ENCODE assay signal across 9 mouse cellular contexts in genomic region chr7:143823266-143823605, GRCm38 (mm10). TPM values are rescaled to one million over a fixed set of nuclear protein-coding genes. Genes with fewer than 3 reads are reported as not detected.
DNase-seq lines count a peak whose midpoint lies in the region; ATAC-seq and TF ChIP-seq lines count a peak whose summit lies in the region.
"Had no signal": no experiment of that assay in that cellular context is flagged by ENCODE, and none has a peak within 500 bp of the region (broad histone marks: within the 10 kb centered on the region; RNA-seq: fewer than 3 reads in every experiment).

No protein-coding gene starts in this region.

- H3K4me1 ChIP-seq in heart, embryonic 12.5 days (replicated peaks) = peaks cover 15% of the 10 kb centered on the region
- no peaks in the 10 kb centered on the region for H3K4me1 ChIP-seq in ES-Bruce4 (ENCODE audit: control insufficient read depth, insufficient read depth, low read length)
- H3K4me1 ChIP-seq in forebrain, embryonic 12.5 days = peaks cover 18% of the 10 kb centered on the region
- peaks cover 5 to 20% of the 10 kb centered on the region in 2 experiments for H3K4me1 ChIP-seq in liver, embryonic 14.5 days (replicated peaks; ENCODE audit: control insufficient read depth in 2 of 2, insufficient read depth in 2 of 2, low read length in 1 of 2)

- WGBS in heart, embryonic 12.5 days = 76% methylated on average over 4 of the region's 4 CpGs
- 68% methylated on average over 4 of the region's 4 CpGs for WGBS in forebrain, embryonic 12.5 days
- WGBS in liver, embryonic 14.5 days (ENCODE audit: insufficient replicate concordance) = 62% methylated on average over 4 of the region's 4 CpGs

- no peaks in the 10 kb centered on the region for H3K9me3 ChIP-seq in heart, embryonic 12.5 days (replicated peaks)
- H3K9me3 ChIP-seq in ES-Bruce4 (replicated peaks; ENCODE audit: control insufficient read depth, insufficient read depth, low read length, poor library complexity, severe bottlenecking) = no peaks in the 10 kb centered on the region
- no peaks in the 10 kb centered on the region for H3K9me3 ChIP-seq in forebrain, embryonic 12.5 days
- H3K9me3 ChIP-seq in liver, embryonic 14.5 days (ENCODE audit: control insufficient read depth, low read length) = no peaks in the 10 kb centered on the region

- no peak for TF ChIP-seq CTCF in ES-Bruce4 (IDR thresholded peaks at IDR 0.05; ENCODE audit: low read depth, low read length)
- TF ChIP-seq CTCF in liver, embryonic 14.5 days (IDR thresholded peaks at IDR 0.05; ENCODE audit: low read depth) = no peak

- TF ChIP-seq POLR2A in ES-Bruce4 (IDR thresholded peaks at IDR 0.05; ENCODE audit: insufficient read depth, low read length) = no peak

- H3K4me3 ChIP-seq in heart, embryonic 12.5 days = peak overlapping the region; percentile 62
- H3K4me3 ChIP-seq in ES-Bruce4 (ENCODE audit: low read depth, low read length) = peak overlapping the region; percentile 53
- peak overlapping the region; percentile 60 for H3K4me3 ChIP-seq in forebrain, embryonic 12.5 days (replicated peaks)
- H3K4me3 ChIP-seq in liver, embryonic 14.5 days (ENCODE audit: insufficient read depth in 1 of 2, low read depth in 2 of 2, low read length in 2 of 2) = peak overlapping the region; percentile 44 to 50

- ATAC-seq in heart, embryonic 12.5 days (ENCODE audit: insufficient number of reproducible peaks, low FRiP score) = no peak
- peak; percentile 37 for ATAC-seq in forebrain, embryonic 12.5 days (ENCODE audit: low FRiP score)
- ATAC-seq in liver, embryonic 14.5 days (ENCODE audit: insufficient read depth) = no peak
- no peak for ATAC-seq in cerebellum, adult (ENCODE audit: insufficient number of reproducible peaks, low FRiP score, low TSS enrichment)

- H3K36me3 ChIP-seq in heart, embryonic 12.5 days = peaks cover 10% of the 10 kb centered on the region
- no peaks in the 10 kb centered on the region for H3K36me3 ChIP-seq in ES-Bruce4 (ENCODE audit: control insufficient read depth, insufficient read depth, low read length, poor library complexity, severe bottlenecking)
- peaks cover 8% of the 10 kb centered on the region for H3K36me3 ChIP-seq in forebrain, embryonic 12.5 days (replicated peaks)
- no peaks in the 10 kb centered on the region for H3K36me3 ChIP-seq in liver, embryonic 14.5 days (replicated peaks; ENCODE audit: control insufficient read depth, insufficient read depth, low read depth)

- no peak for TF ChIP-seq EP300 in ES-Bruce4 (IDR thresholded peaks at IDR 0.05; ENCODE audit: insufficient read depth, low read depth, low read length)
- no peak for TF ChIP-seq EP300 in liver, embryonic 14.5 days (IDR thresholded peaks at IDR 0.05; ENCODE audit: low read depth)

- H3K27ac ChIP-seq in heart, embryonic 12.5 days (ENCODE audit: poor library complexity, severe bottlenecking) = peak overlapping the region; percentile 78
- no peak overlapping the region for H3K27ac ChIP-seq in ES-Bruce4 (ENCODE audit: insufficient read depth, low read length)
- peak overlapping the region; percentile 60; the same call in 1 of the 2 replicates for H3K27ac ChIP-seq in forebrain, embryonic 12.5 days
- H3K27ac ChIP-seq in liver, embryonic 14.5 days = no peak overlapping the region

- DNase-seq in heart, adult 8-10 months (ENCODE audit: low spot score) = no peak
- DNase-seq in liver, embryonic 14.5 days (ENCODE audit: low read depth in 3 of 3, low spot score in 3 of 3) = no peak
- DNase-seq in urinary bladder, postnatal 14 days (ENCODE audit: low spot score) = no peak
- DNase-seq in right cerebral cortex, postnatal 4 days = no peak

- H3K9ac ChIP-seq in heart, embryonic 12.5 days = peak overlapping the region; percentile 52
- peak overlapping the region; percentile 7 for H3K9ac ChIP-seq in ES-Bruce4 (ENCODE audit: low read depth, poor library complexity, severe bottlenecking)
- peak overlapping the region; percentile 52; the same call in 1 of the 2 replicates for H3K9ac ChIP-seq in forebrain, embryonic 12.5 days
- peak overlapping the region; percentile 64 for H3K9ac ChIP-seq in liver, embryonic 14.5 days (replicated peaks)

- peak overlapping the region; percentile 81 for H3K4me2 ChIP-seq in heart, embryonic 12.5 days
- H3K4me2 ChIP-seq in forebrain, embryonic 12.5 days = peak overlapping the region; percentile 54
- peak overlapping the region; percentile 80 for H3K4me2 ChIP-seq in liver, embryonic 14.5 days (ENCODE audit: low read depth)

- H3K27me3 ChIP-seq in heart, embryonic 12.5 days (replicated peaks) = no peaks in the 10 kb centered on the region
- no peaks in the 10 kb centered on the region for H3K27me3 ChIP-seq in ES-Bruce4 (ENCODE audit: control insufficient read depth, insufficient read depth, low read length, poor library complexity, severe bottlenecking)
- H3K27me3 ChIP-seq in forebrain, embryonic 12.5 days = no peaks in the 10 kb centered on the region
- H3K27me3 ChIP-seq in liver, embryonic 14.5 days (ENCODE audit: control insufficient read depth, insufficient read depth, low read length) = no peaks in the 10 kb centered on the region
- H3K27me3 ChIP-seq: Patski had no signal

RNA-seq across cellular contexts. Expression of gene Dhcr7, which starts 0.3 kb away (rescaled TPM):
- 24.6 and 29.1 TPM in 2 replicates for polyA plus RNA-seq in heart, embryonic 12.5 days (2016; fragmentation: Nextera tagmentation; extraction: Ambion mirVana)
- 1 to 10 TPM; 4.9 to 6.7 (median 5.5) TPM for total RNA-seq in heart, adult 8-10 months (2022)
- polyA plus RNA-seq in ES-Bruce4 (2011; ENCODE audit: insufficient read depth, insufficient read length, low read depth, missing spikeins) = 114 and 117 TPM in 2 replicates
- 60.9 and 62.5 TPM in 2 replicates for polyA plus RNA-seq in forebrain, embryonic 12.5 days (2016; fragmentation: Nextera tagmentation; extraction: Ambion mirVana)
- polyA plus RNA-seq in liver, embryonic 14.5 days (2012; rRNA removed) = 58.8 and 61.2 TPM in 2 replicates
- 57.0 and 61.4 TPM in 2 replicates for polyA plus RNA-seq in liver, embryonic 14.5 days (2014; fragmentation: Nextera tagmentation; extraction: Ambion mirVana)

RNA-seq across cellular contexts. Expression of gene Nadsyn1, which starts 0.6 kb away (rescaled TPM):
- polyA plus RNA-seq in heart, embryonic 12.5 days (2016; fragmentation: Nextera tagmentation; extraction: Ambion mirVana) = 7.4 and 8.1 TPM in 2 replicates
- 1 to 10 TPM; 4.9 to 6.3 (median 5.2) TPM for total RNA-seq in heart, adult 8-10 months (2022)
- polyA plus RNA-seq in ES-Bruce4 (2011; ENCODE audit: insufficient read depth, insufficient read length, low read depth, missing spikeins) = 8.6 and 12.3 TPM in 2 replicates
- 8.5 and 10.7 TPM in 2 replicates for polyA plus RNA-seq in forebrain, embryonic 12.5 days (2016; fragmentation: Nextera tagmentation; extraction: Ambion mirVana)
- 7.6 and 7.7 TPM in 2 replicates for polyA plus RNA-seq in liver, embryonic 14.5 days (2012; rRNA removed)
- polyA plus RNA-seq in liver, embryonic 14.5 days (2014; fragmentation: Nextera tagmentation; extraction: Ambion mirVana) = 6.0 and 7.1 TPM in 2 replicates

RNA-seq across cellular contexts. Expression of gene Mrgpre, which starts 38.9 kb away (rescaled TPM):
- 3.0 and 3.2 TPM in 2 replicates for polyA plus RNA-seq in heart, embryonic 12.5 days (2016; fragmentation: Nextera tagmentation; extraction: Ambion mirVana)
- total RNA-seq in heart, adult 8-10 months (2022) = 1 to 10 TPM; 1.6 to 1.8 (median 1.6) TPM
- 0.18 and 0.48 TPM in 2 replicates for polyA plus RNA-seq in ES-Bruce4 (2011; ENCODE audit: insufficient read depth, insufficient read length, low read depth, missing spikeins)
- 2.7 and 3.2 TPM in 2 replicates for polyA plus RNA-seq in forebrain, embryonic 12.5 days (2016; fragmentation: Nextera tagmentation; extraction: Ambion mirVana)
- 0.28 and 0.37 TPM in 2 replicates for polyA plus RNA-seq in liver, embryonic 14.5 days (2012; rRNA removed)
- polyA plus RNA-seq in liver, embryonic 14.5 days (2014; fragmentation: Nextera tagmentation; extraction: Ambion mirVana) = 0.19 and 0.23 TPM in 2 replicates

RNA-seq across cellular contexts. Expression of gene Gm498, which starts 43.4 kb away (rescaled TPM):
- polyA plus RNA-seq in heart, embryonic 12.5 days (2016; fragmentation: Nextera tagmentation; extraction: Ambion mirVana) = not detected in 2 replicates
- total RNA-seq in heart, adult 8-10 months (2022) = not detected
- not detected in 2 replicates for polyA plus RNA-seq in ES-Bruce4 (2011; ENCODE audit: insufficient read depth, insufficient read length, low read depth, missing spikeins)
- polyA plus RNA-seq in forebrain, embryonic 12.5 days (2016; fragmentation: Nextera tagmentation; extraction: Ambion mirVana) = not detected in 2 replicates
- not detected in 2 replicates for polyA plus RNA-seq in liver, embryonic 14.5 days (2012; rRNA removed)
- polyA plus RNA-seq in liver, embryonic 14.5 days (2014; fragmentation: Nextera tagmentation; extraction: Ambion mirVana) = not detected in 2 replicates
- polyA plus RNA-seq: Patski had no signal

RNA-seq across cellular contexts. Expression of gene Mrgprg, which starts 56.4 kb away (rescaled TPM):
- polyA plus RNA-seq in heart, embryonic 12.5 days (2016; fragmentation: Nextera tagmentation; extraction: Ambion mirVana) = not detected in 2 replicates
- not detected for total RNA-seq in heart, adult 8-10 months (2022)
- polyA plus RNA-seq in ES-Bruce4 (2011; ENCODE audit: insufficient read depth, insufficient read length, low read depth, missing spikeins) = not detected in 2 replicates
- not detected in 2 replicates for polyA plus RNA-seq in forebrain, embryonic 12.5 days (2016; fragmentation: Nextera tagmentation; extraction: Ambion mirVana)
- polyA plus RNA-seq in liver, embryonic 14.5 days (2012; rRNA removed) = not detected in 2 replicates
- polyA plus RNA-seq in liver, embryonic 14.5 days (2014; fragmentation: Nextera tagmentation; extraction: Ambion mirVana) = not detected in 2 replicates
- polyA plus RNA-seq: Patski had no signal

Comparison
In these comparisons a context has a peak if more than half of its experiments do, and no peak if none do; other contexts are left out.
1. H3K27ac ChIP-seq: peak in heart, embryonic 12.5 days (single experiment) and forebrain, embryonic 12.5 days (single experiment); none in ES-Bruce4 (single experiment) and liver, embryonic 14.5 days (single experiment).
2. H3K9ac ChIP-seq: peak in every context shown above with its lines; median percentile 64 in liver, embryonic 14.5 days; 52 in heart, embryonic 12.5 days; 52 in forebrain, embryonic 12.5 days; 7 in ES-Bruce4.
3. Peak in every context shown above with its lines, with median percentiles within 50 percentile points of each other: H3K4me2 ChIP-seq and H3K4me3 ChIP-seq.